Mouse (Mus musculus) adipocyte (in vitro differentiated cells): ENCODE data around the gene Aplp1.

Experiments used
- DNase-seq: peaks from one replicate; pipeline ENCODE4 v3.0.0-alpha.2; 2016; ENCODE audit warnings: low spot score

The Aplp1 gene

GRCm38 (mm10) chr7:30409789-30410188 is 35.5 kb downstream of the Aplp1 start:
- DNase-seq: no peak

GRCm38 (mm10) chr7:30408639-30409038 is 36.7 kb downstream of the Aplp1 start:
- no peak for DNase-seq

GRCm38 (mm10) chr7:30402343-30402742 is 43.0 kb downstream of the Aplp1 start:
- no peak for DNase-seq

- DNase-seq: peak; percentile 8
These were observed 45.7 kb downstream of the Aplp1 start for GRCm38 (mm10) chr7:30399671-30400070.

- DNase-seq: no peak
These were observed 50.5 kb downstream of the Aplp1 start for GRCm38 (mm10) chr7:30394871-30395270.

- DNase-seq: no peak
These were observed 51.0 kb downstream of the Aplp1 start for GRCm38 (mm10) chr7:30394379-30394778.

GRCm38 (mm10) chr7:30393631-30394030 is 51.7 kb downstream of the Aplp1 start:
- DNase-seq: no peak

GRCm38 (mm10) chr7:30392746-30393520 is 52.4 kb downstream of the Aplp1 start:
- no peak for DNase-seq
